Mouse (Mus musculus) layer of hippocampus, postnatal 14 days (tissue): ENCODE measurements around the gene Clptm1l. TPM values are rescaled to one million over a fixed set of nuclear protein-coding genes. Genes with fewer than 3 reads are reported as not detected.

ENCODE experiments used
- DNase-seq, 2 experiments: peaks; one replicate each; pipeline ENCODE4 v3.0.0; 2021 to 2022; ENCODE audit warnings: low spot score in 2 of 2, mixed read lengths in 1 of 2
- total RNA-seq, 2 experiments: library from RNA; stranded (reverse); gene quantifications; 2 replicates each; pipeline ENCODE4 v1.2.3; 2021

Clptm1l gene
- total RNA-seq, 2 experiments from 2014 or later: 121 to 125 TPM

DNA sequence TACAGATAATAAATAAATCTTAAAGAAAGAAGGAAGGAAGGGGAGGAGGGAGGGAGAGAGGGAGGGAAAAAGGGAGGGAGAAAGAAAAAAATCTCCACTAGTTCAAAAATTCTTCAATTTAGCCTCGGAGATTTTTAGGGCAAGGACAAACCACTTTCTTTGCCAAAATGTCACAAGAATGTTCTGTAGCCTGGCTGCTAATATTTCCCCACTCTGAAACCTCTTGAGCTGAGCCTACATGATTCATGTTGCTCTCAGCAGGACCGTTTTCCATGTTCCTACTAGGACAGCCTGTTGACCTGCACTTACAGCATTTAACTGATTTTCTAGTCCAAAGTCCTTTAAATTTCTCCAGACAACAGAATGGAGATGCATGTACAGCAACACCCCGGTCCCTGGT, 51.2 kb downstream of the Clptm1l start:
- DNase-seq: no peak

DNA sequence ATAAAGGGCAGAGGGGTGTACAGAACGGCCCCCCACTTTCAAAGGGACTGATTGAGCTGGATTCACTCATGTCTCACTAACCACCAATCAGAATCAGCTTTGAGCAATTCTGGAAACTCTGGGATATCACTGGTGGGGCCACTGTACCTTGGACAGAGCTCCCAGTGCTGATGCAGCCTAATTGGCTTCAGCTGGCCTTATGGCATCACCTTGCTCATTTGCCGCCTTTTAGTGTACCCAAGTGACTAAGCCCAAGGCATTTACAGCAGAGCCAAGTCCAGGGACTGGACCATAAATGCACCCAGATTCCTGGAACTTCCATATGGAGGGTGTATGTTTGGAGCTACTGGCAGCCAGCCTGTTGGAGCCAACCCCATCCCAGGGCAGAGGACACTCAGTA, 55.1 kb downstream of the Clptm1l start:
- DNase-seq: no peak

DNA sequence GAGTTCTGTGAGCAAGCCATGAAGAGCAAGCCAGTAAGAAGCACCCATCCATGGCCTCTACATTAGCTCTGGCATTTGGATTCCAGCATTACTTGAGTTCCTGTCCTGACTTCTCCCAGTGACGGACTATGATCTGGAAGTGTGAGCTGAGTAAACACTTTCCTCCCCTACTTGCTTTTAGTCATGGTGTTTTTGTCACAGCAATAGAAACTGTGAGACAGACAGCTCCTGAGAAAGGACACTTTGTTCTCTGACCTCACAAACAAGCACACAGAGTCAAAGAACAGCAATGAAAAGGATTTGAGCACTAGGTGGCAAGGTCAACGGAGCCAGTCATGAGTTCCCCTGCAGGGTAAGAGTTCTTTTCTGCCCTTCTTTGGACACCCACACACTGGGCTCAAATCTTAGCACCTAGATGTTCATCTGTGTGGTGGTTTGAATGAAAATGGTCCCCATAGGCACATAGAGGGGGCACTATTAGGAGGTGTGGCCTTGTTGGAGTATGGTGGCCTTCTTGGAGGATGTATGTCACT, 56.4 kb downstream of the Clptm1l start:
- DNase-seq: no peak

Other genes with a start within 250 kb of the Clptm1l start
- 10 to 100 TPM; 53.9 to 56.5 TPM for gene Lpcat1, start 136.8 kb upstream of the Clptm1l start, total RNA-seq
- under 1 TPM; 0.16 to 0.29 TPM for gene Slc6a3, start 67.3 kb upstream of the Clptm1l start, total RNA-seq
- 1 to 10 TPM; 2.6 to 4.4 TPM for gene Tert, start 22.9 kb downstream of the Clptm1l start, total RNA-seq
- not detected for gene Slc6a18, start 74.0 kb downstream of the Clptm1l start, total RNA-seq
- under 1 TPM in 1 of 2 experiments, not detected in 1; 0.44 TPM for gene Slc6a19, start 100.9 kb downstream of the Clptm1l start, total RNA-seq
- gene Slc12a7, start 129.1 kb downstream of the Clptm1l start, total RNA-seq: 1 to 10 TPM; 6.2 to 6.7 TPM
- gene Nkd2, start 243.6 kb downstream of the Clptm1l start, total RNA-seq: 10 to 100 TPM; 13.7 to 14.1 TPM